Mouse (Mus musculus) ES-Bruce4 (cell line): Measurements from ENCODE around the gene Cyfip1. TPM values are rescaled to one million over a fixed set of nuclear protein-coding genes. Genes with fewer than 3 reads are reported as not detected.

Experiments
- H3K27ac ChIP-seq: 2 replicates; pipeline ENCODE4 v1.5.1; 2012; ENCODE audit warnings: low read length, inconsistent platforms; ENCODE audit not compliant: insufficient read depth
- H3K27me3 ChIP-seq: 2 replicates; pipeline ENCODE4 v1.6.1; 2012; ENCODE audit warnings: mild to moderate bottlenecking, low read length, inconsistent platforms; ENCODE audit not compliant: control insufficient read depth, poor library complexity, insufficient read depth, severe bottlenecking
- H3K36me3 ChIP-seq: 2 replicates; pipeline ENCODE4 v1.6.1; 2012; ENCODE audit warnings: inconsistent platforms, mild to moderate bottlenecking, low read length, moderate library complexity; ENCODE audit not compliant: control insufficient read depth, poor library complexity, insufficient read depth, severe bottlenecking
- H3K4me1 ChIP-seq: one replicate; pipeline ENCODE4 v1.8.1; 2011; ENCODE audit warnings: low read length; ENCODE audit not compliant: control insufficient read depth, insufficient read depth
- H3K4me3 ChIP-seq: 2 replicates; pipeline ENCODE4 v1.5.1; 2011; ENCODE audit warnings: low read depth, mild to moderate bottlenecking, low read length
- H3K9ac ChIP-seq: 2 replicates; pipeline ENCODE4 v1.6.1; 2012; ENCODE audit warnings: low read depth, mild to moderate bottlenecking, inconsistent platforms; ENCODE audit not compliant: poor library complexity, severe bottlenecking
- H3K9me3 ChIP-seq: replicated peaks from 2 replicates; pipeline ENCODE4 v1.6.1; 2012; ENCODE audit warnings: mild to moderate bottlenecking, low read length, inconsistent platforms; ENCODE audit not compliant: control insufficient read depth, poor library complexity, insufficient read depth, severe bottlenecking
- CTCF ChIP-seq: IDR thresholded peaks from one replicate; pipeline ENCODE4 v1.8.1; 2011; ENCODE audit warnings: low read depth, low read length
- EP300 ChIP-seq: IDR thresholded peaks from 2 replicates; pipeline ENCODE4 v1.6.1; 2011; ENCODE audit warnings: low read depth, low read length; ENCODE audit not compliant: insufficient read depth
- POLR2A ChIP-seq: IDR thresholded peaks from one replicate; pipeline ENCODE4 v1.8.1; 2011; ENCODE audit warnings: low read length; ENCODE audit not compliant: insufficient read depth
- polyA plus RNA-seq: library from polyadenylated mRNA; stranded (reverse); fragments of >200 nt; gene quantifications from 2 replicates; pipeline ENCODE4 v1.2.4, GENCODE M21; 2011; ENCODE audit warnings: low read depth; ENCODE audit not compliant: missing spikeins, insufficient read depth, insufficient read length

Gene Cyfip1
- polyA plus RNA-seq, 1 experiment: 97.9 TPM

DNA sequence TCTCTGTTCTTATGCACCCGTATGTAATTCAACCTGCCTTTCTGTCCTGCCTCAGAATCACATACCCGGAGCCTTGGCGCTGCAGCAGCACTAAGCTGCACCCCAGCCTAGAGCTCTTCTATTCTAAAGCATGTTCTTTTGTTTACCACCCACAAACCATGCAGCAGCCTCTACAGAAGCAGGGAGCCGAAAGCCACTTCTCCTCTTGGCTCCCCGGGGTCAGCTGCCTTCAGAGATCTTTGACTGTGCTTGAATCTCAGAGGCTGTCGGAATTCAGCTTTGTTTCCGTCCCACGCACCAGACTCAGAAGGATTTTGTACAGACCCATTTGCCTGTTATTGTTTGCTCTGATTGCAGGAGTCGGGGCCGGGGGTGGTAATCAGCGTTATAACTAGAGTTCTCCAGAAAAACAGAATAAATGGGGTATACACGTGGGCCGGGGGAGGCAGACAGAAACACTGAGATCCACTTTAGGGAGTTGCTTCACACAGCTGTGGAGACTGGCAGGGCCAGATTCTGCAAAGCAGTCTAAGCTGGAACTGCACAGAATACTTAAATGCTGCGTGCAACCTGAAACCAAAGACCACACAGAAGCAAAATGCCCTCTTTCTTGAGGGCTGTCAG, 8.5 kb downstream of the Cyfip1 start:
- H3K27me3 ChIP-seq: no peaks in the 10 kb centered on the region
- H3K4me3 ChIP-seq: no peak overlapping the region
- TF ChIP-seq EP300: no peak
- TF ChIP-seq CTCF: no peak
- TF ChIP-seq POLR2A: no peak
- no peak overlapping the region for H3K27ac ChIP-seq
- H3K9me3 ChIP-seq: no peaks in the 10 kb centered on the region
- H3K36me3 ChIP-seq: peaks cover 4% of the 10 kb centered on the region
- no peak overlapping the region for H3K9ac ChIP-seq
- H3K4me1 ChIP-seq: no peaks in the 10 kb centered on the region

DNA sequence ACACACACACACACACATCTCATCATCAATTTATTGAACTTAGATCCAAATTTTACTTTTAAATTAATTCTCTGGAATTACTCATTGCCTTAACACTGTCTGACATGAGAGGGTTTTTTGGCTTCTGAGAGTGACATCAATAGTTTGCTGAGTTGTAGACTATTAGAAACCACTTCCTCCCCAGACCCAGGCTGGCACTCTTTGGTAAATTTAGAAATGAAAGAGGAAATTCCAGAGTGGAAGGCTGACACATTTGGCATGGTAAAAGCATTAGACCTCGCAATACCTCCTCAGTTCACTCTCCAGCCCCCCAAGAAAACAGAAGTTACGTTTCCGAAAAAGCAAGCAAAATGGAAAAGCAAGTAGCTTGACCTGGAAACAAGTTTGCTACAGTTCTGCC, 11.2 kb downstream of the Cyfip1 start:
- Histone ChIP-seq H3K27ac (no peak overlapping the region), H3K36me3 (peaks cover 4% of the 10 kb centered on the region), H3K4me3 (no peak overlapping the region), H3K27me3 (no peaks in the 10 kb centered on the region), H3K9ac (no peak overlapping the region), H3K4me1 (no peaks in the 10 kb centered on the region), H3K9me3 (no peaks in the 10 kb centered on the region)
- TF ChIP-seq CTCF: no peak
- no peak for TF ChIP-seq EP300
- no peak for TF ChIP-seq POLR2A

DNA sequence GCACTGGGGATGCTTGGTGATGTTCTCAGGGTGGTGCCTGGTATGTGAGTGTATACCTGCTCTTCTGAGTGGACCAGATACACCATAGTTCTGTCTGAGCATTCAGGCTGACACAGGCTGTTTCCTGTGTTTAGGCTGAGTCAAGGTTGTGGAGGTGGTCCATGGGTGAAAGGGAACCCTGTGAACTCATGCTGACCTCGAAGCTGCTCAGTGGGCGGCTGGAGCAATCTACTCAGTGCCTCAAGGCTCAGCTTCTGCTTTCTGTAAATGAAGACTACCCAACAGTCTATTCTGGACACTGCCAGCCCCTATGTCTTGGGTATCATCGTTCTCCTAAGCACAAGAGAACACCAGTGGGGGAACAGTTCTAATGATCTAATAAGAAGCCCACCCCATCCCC, 14.1 kb downstream of the Cyfip1 start:
- no peaks in the 10 kb centered on the region for H3K36me3 ChIP-seq

DNA sequence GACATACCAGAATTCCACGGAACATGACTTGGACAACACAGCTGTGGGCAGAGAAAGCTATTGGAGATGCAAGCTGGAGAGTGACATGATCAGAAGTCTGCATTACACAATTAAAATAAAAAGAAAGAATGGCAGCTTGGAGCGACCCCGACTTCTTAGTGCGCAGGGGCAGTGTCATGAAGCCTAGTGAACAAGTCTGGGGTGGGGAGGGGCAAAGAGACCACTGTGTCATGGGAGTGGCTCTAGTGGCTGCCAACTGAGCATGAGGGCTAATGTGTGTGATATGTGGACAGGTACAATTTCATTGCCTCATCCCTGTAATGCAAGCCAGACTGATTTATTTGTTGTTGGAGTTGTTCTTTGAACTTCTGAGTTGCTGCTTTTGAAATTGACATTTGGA, 15.2 kb downstream of the Cyfip1 start:
- Histone ChIP-seq H3K9me3 (no peaks in the 10 kb centered on the region), H3K4me3 (no peak overlapping the region), H3K4me1 (no peaks in the 10 kb centered on the region), H3K9ac (no peak overlapping the region), H3K36me3 (no peaks in the 10 kb centered on the region), H3K27ac (no peak overlapping the region), H3K27me3 (no peaks in the 10 kb centered on the region)
- no peak for TF ChIP-seq EP300
- no peak for TF ChIP-seq CTCF
- TF ChIP-seq POLR2A: no peak

More for the DNA sequence above, 14.1 kb downstream of the Cyfip1 start:
- no peak overlapping the region for H3K9ac ChIP-seq
- no peak overlapping the region for H3K4me3 ChIP-seq
- TF ChIP-seq CTCF (no peak), EP300 (no peak), POLR2A (no peak)
- no peaks in the 10 kb centered on the region for H3K4me1 ChIP-seq
- no peaks in the 10 kb centered on the region for H3K27me3 ChIP-seq
- H3K9me3 ChIP-seq: no peaks in the 10 kb centered on the region
- H3K27ac ChIP-seq: no peak overlapping the region

DNA sequence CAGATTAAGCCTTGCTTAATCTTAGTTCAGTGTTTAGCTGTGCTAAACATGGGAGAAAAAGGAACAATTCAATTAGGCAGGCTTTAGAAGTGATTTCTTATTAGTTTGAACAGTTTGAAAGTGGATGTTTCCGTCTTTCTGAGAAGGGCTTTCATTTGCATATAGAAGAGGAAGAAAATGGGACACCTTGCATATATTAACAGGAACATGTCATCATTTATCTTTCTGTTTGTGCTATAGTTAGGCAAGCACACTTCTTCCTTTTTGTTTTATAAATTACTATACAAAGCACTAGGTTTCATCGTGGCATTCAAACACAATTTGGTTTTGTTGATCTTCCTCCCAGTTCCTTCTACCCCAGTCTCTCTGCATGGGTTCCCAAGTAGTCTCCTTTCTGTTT, 16.2 kb downstream of the Cyfip1 start:
- H3K27me3 ChIP-seq: no peaks in the 10 kb centered on the region
- no peak overlapping the region for H3K9ac ChIP-seq
- no peaks in the 10 kb centered on the region for H3K4me1 ChIP-seq
- TF ChIP-seq CTCF: no peak
- no peak overlapping the region for H3K4me3 ChIP-seq
- no peaks in the 10 kb centered on the region for H3K36me3 ChIP-seq
- H3K9me3 ChIP-seq: no peaks in the 10 kb centered on the region
- H3K27ac ChIP-seq: no peak overlapping the region

DNA sequence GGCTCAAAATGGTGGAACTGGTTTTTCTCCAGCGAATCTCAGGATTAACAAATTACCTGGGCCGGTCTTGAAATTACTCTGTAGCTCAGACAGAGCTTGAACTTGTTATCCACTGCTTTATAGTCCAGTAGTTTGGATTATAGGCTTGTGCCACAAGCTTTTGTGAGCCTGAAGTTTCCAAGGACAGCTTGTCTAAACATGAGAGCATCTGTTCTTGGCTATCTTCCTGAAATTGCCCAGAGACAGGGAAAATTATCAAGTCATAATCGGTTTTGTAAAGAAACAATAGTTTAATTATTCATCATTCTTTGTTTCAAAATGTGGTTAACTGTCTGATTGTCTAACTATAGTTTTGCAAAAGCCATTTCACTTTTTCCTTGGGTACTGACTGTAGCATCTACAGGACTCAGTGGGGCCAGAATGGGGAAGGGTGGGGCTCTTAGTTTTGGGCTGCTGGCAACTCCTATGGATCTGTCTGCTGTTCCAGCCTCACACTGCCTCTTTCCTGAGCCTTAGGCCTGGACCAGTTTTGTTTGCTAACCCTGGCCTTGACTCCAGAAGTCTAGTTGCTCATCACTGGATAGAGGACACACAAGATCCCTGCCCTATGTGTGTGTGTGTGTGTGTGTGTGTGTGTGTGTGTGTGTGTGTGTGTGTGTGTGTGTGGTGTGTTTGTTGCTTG, 17.4 kb downstream of the Cyfip1 start:
- Histone ChIP-seq H3K9me3 (no peaks in the 10 kb centered on the region), H3K9ac (no peak overlapping the region), H3K27ac (no peak overlapping the region), H3K4me3 (no peak overlapping the region), H3K36me3 (no peaks in the 10 kb centered on the region), H3K4me1 (no peaks in the 10 kb centered on the region), H3K27me3 (no peaks in the 10 kb centered on the region)
- no peak for TF ChIP-seq EP300
- no peak for TF ChIP-seq CTCF
- no peak for TF ChIP-seq POLR2A
